Mouse (Mus musculus) embryonic facial prominence, embryonic 12.5 days (tissue): ENCODE data around the gene Olfr1463. TPM values are rescaled to one million over a fixed set of nuclear protein-coding genes. Genes with fewer than 3 reads are reported as not detected.

Experiments
- ATAC-seq: fragments of 200-750 bp; cut with Nextera tagmentation; 2 replicates; pipeline ENCODE4 v1.8.0; 2017; ENCODE audit not compliant: insufficient number of reproducible peaks, insufficient read depth, low FRiP score, low TSS enrichment
- H3K27ac ChIP-seq: fragments of 300-500 bp; sonication (generic); 2 replicates; pipeline ENCODE4 v1.5.1; 2016; ENCODE audit warnings: mild to moderate bottlenecking
- H3K27me3 ChIP-seq: fragments of 300-500 bp; sonication (generic); 2 replicates; pipeline ENCODE4 v1.6.1; 2016; ENCODE audit warnings: mild to moderate bottlenecking, moderate library complexity
- H3K36me3 ChIP-seq: fragments of 300-500 bp; sonication (generic); 2 replicates; pipeline ENCODE4 v1.6.1; 2016; ENCODE audit warnings: mild to moderate bottlenecking
- H3K4me1 ChIP-seq: fragments of 300-500 bp; sonication (generic); 2 replicates; pipeline ENCODE4 v1.6.1; 2016
- H3K4me2 ChIP-seq: fragments of 300-500 bp; sonication (generic); replicated peaks from 2 replicates; pipeline ENCODE4 v1.6.1; 2016; ENCODE audit warnings: mild to moderate bottlenecking, moderate library complexity
- H3K4me3 ChIP-seq: fragments of 300-500 bp; sonication (generic); 2 replicates; pipeline ENCODE4 v1.5.1; 2016; ENCODE audit warnings: mild to moderate bottlenecking
- H3K9ac ChIP-seq: fragments of 300-500 bp; sonication (generic); 2 replicates; pipeline ENCODE4 v1.6.1; 2016; ENCODE audit warnings: mild to moderate bottlenecking, moderate library complexity
- H3K9me3 ChIP-seq: fragments of 300-500 bp; sonication (generic); 2 replicates; pipeline ENCODE4 v1.6.1; 2016; ENCODE audit warnings: mild to moderate bottlenecking, moderate library complexity
- WGBS: fragments of 180-500 bp; shearing (Covaris S2); methylation state at CpG from one replicate; pipeline ENCODE4 v1.1.7; 2016; 5-methylcytosine and 5-hydroxymethylcytosine counted together
- polyA plus RNA-seq: library from polyadenylated mRNA; unstranded; fragments of >200 nt; fragmentation: Nextera tagmentation; extraction: Ambion mirVana; gene quantifications from 2 replicates; pipeline ENCODE4 v1.2.1, GENCODE M21; 2016

Olfr1463 gene
- not detected in 2 replicates for polyA plus RNA-seq

DNA sequence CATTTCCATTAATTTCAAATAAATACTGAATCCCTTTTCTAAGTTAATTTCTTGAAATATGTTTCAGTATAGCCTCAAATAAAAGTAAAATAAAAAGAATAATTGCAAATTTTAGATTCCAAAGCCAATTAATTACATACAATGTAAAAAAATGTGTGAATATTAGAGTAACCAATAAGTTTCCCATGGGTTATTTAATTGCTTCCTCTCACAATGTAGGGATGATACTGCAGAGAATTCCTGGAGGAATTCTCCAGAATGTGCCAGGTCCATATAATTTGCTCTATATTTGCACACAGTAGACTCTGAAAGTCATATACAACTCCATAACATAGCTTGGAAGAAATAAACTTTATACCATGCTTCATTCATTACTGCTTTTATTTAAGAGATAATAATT, at the start of gene Olfr1463:
TSS of gene Olfr1463 (plus strand) at position 301 of the 400 bp plus-strand sequence.
- Histone ChIP-seq H3K27ac (no peak within 1 kb of the TSS), H3K36me3 (no peaks in the 10 kb centered on the region), H3K4me2 (no peak within 1 kb of the TSS), H3K4me1 (no peaks in the 10 kb centered on the region), H3K4me3 (no peak within 1 kb of the TSS), H3K9me3 (peaks cover 13% of the 10 kb centered on the region; the same call in 1 of the 2 replicates), H3K27me3 (no peaks in the 10 kb centered on the region), H3K9ac (no peak within 1 kb of the TSS)
- no peak for ATAC-seq

DNA sequence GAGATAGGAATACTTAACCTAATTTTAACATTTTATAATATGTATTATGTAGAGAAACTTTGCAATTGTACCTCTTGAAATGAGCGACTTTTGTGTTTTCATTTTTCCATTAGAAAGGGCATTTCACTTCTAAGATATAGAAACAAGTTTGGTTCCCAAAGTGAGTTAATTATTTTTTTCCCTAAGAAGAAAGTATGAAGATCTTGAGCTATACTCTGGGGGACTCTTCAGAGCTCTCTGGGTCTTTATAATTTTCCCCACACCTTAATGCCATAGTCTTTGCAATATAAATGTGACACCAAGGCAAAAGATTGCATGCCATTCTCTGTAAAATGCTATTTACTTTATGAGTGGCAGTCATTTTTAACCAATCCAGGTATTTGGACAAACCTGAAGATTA, 45.7 kb upstream of the Olfr1463 start, which contains the start of gene Olfr1462:
TSS of gene Olfr1462 (plus strand) at position 301 of the 400 bp plus-strand sequence.
- no peak within 1 kb of the TSS for H3K4me3 ChIP-seq
- H3K36me3 ChIP-seq = no peaks in the 10 kb centered on the region
- H3K9me3 ChIP-seq = peaks cover 8% of the 10 kb centered on the region; the same call in 1 of the 2 replicates
- no peaks in the 10 kb centered on the region for H3K27me3 ChIP-seq
- ATAC-seq = no peak
- no peak within 1 kb of the TSS for H3K9ac ChIP-seq
- no peak within 1 kb of the TSS for H3K27ac ChIP-seq
- no peak within 1 kb of the TSS for H3K4me2 ChIP-seq
- H3K4me1 ChIP-seq = no peaks in the 10 kb centered on the region
- WGBS = 85% methylated on average over 1 of the region's 1 CpGs

DNA sequence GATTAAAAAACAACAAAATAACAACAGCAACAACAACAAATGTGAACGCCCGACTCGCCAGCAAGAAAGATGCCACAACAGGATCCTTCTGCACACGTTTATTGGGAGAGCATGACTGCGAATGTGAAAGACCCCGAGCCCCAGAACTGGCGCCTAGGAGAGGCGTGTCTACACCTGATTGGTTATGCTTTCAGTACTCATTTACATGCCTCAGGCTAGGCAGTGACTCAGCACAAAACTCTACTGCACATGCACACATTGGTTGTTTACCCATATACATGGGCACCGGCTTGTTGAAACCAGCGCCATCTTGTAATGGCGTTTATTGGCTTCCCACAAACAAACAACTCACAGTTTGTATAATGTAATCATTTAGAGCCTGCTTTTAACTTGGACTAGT, 9.5 kb upstream of the Olfr1463 start:
- ATAC-seq = no peak
- Histone ChIP-seq H3K4me1 (no peaks in the 10 kb centered on the region), H3K36me3 (no peaks in the 10 kb centered on the region), H3K9ac (no peak overlapping the region), H3K4me3 (no peak overlapping the region), H3K4me2 (no peak overlapping the region), H3K27me3 (no peaks in the 10 kb centered on the region), H3K27ac (no peak overlapping the region), H3K9me3 (0 out of 2 replicates have a peak, but pooled peaks cover 2% of the 10 kb centered on the region)
- 87% methylated on average over 11 of the region's 11 CpGs for WGBS

Other genes starting within 250 kb of the Olfr1463 start
- gene Olfr1451, start 236.3 kb upstream of the Olfr1463 start, polyA plus RNA-seq = not detected in 2 replicates
- gene Olfr1453, start 203.0 kb upstream of the Olfr1463 start, polyA plus RNA-seq = not detected in 2 replicates
- not detected in 2 replicates for gene Olfr1454, start 170.7 kb upstream of the Olfr1463 start, polyA plus RNA-seq
- not detected in 2 replicates for gene Olfr1457, start 133.4 kb upstream of the Olfr1463 start, polyA plus RNA-seq
- not detected in 2 replicates for gene Olfr1458, start 124.6 kb upstream of the Olfr1463 start, polyA plus RNA-seq
- not detected in 2 replicates for gene Olfr1459, start 81.8 kb upstream of the Olfr1463 start, polyA plus RNA-seq
- gene Olfr1461, start 68.3 kb upstream of the Olfr1463 start, polyA plus RNA-seq = not detected in 2 replicates
- not detected in 2 replicates for gene Olfr1462, start 45.6 kb upstream of the Olfr1463 start, polyA plus RNA-seq
- gene Olfr1465, start 84.2 kb downstream of the Olfr1463 start, polyA plus RNA-seq = not detected in 2 replicates
- not detected in 2 replicates for gene Olfr1466, start 107.5 kb downstream of the Olfr1463 start, polyA plus RNA-seq
- gene Olfr1467, start 130.9 kb downstream of the Olfr1463 start, polyA plus RNA-seq = not detected in 2 replicates
- not detected in 2 replicates for gene Olfr1469, start 176.5 kb downstream of the Olfr1463 start, polyA plus RNA-seq
- not detected in 2 replicates for gene Olfr1471, start 212.1 kb downstream of the Olfr1463 start, polyA plus RNA-seq
- gene Olfr1472, start 224.8 kb downstream of the Olfr1463 start, polyA plus RNA-seq = not detected in 2 replicates
- gene Olfr1474, start 238.2 kb downstream of the Olfr1463 start, polyA plus RNA-seq = not detected in 2 replicates
- gene Olfr1475, start 248.9 kb downstream of the Olfr1463 start, polyA plus RNA-seq = not detected in 2 replicates